Mouse (Mus musculus) heart, embryonic 13.5 days (tissue): Measurements from ENCODE around the gene Gm17606. TPM values are rescaled to one million over a fixed set of nuclear protein-coding genes. Genes with fewer than 3 reads are reported as not detected.

Experiments used
- ATAC-seq: fragments of 200-750 bp; cut with Nextera tagmentation; 2 replicates; pipeline ENCODE4 v1.8.0; 2017; ENCODE audit warnings: moderate TSS enrichment; ENCODE audit not compliant: insufficient number of reproducible peaks, low FRiP score, low TSS enrichment; ENCODE audit errors: extremely low read depth
- H3K27ac ChIP-seq: fragments of 300-500 bp; sonication (generic); replicated peaks from 2 replicates; pipeline ENCODE4 v1.5.1; 2015; ENCODE audit warnings: moderate library complexity, mild to moderate bottlenecking, inconsistent platforms
- H3K27me3 ChIP-seq: fragments of 300-500 bp; sonication (generic); replicated peaks from 2 replicates; pipeline ENCODE4 v1.6.1; 2015; ENCODE audit warnings: mild to moderate bottlenecking, inconsistent platforms
- H3K36me3 ChIP-seq: fragments of 300-500 bp; sonication (generic); 2 replicates; pipeline ENCODE4 v1.6.1; 2015; ENCODE audit warnings: mild to moderate bottlenecking, inconsistent platforms
- H3K4me1 ChIP-seq: fragments of 300-500 bp; sonication (generic); 2 replicates; pipeline ENCODE4 v1.6.1; 2015; ENCODE audit warnings: inconsistent platforms
- H3K4me2 ChIP-seq: fragments of 300-500 bp; sonication (generic); 2 replicates; pipeline ENCODE4 v1.6.1; 2015; ENCODE audit warnings: inconsistent platforms, mild to moderate bottlenecking, moderate library complexity
- H3K4me3 ChIP-seq: fragments of 300-500 bp; sonication (generic); 2 replicates; pipeline ENCODE4 v1.5.1; 2015; ENCODE audit warnings: moderate library complexity, mild to moderate bottlenecking, inconsistent platforms
- H3K9ac ChIP-seq: fragments of 300-500 bp; sonication (generic); 2 replicates; pipeline ENCODE4 v1.6.1; 2015; ENCODE audit warnings: inconsistent platforms, mild to moderate bottlenecking, moderate library complexity
- H3K9me3 ChIP-seq: fragments of 300-500 bp; sonication (generic); 2 replicates; pipeline ENCODE4 v1.6.1; 2016; ENCODE audit warnings: inconsistent platforms
- WGBS: fragments of 180-500 bp; shearing (Covaris S2); methylation state at CpG from one replicate; pipeline ENCODE4 v1.1.7; 2015; ENCODE audit warnings: mixed read lengths; 5-methylcytosine and 5-hydroxymethylcytosine counted together
- polyA plus RNA-seq: library from polyadenylated mRNA; unstranded; fragments of >200 nt; fragmentation: Nextera tagmentation; extraction: Ambion mirVana; gene quantifications from 2 replicates; pipeline ENCODE4 v1.2.1, GENCODE M21; 2015

Gene Gm17606
- polyA plus RNA-seq, 1 experiment from 2014 or later: not detected

- Histone ChIP-seq H3K9me3 (no peaks in the 10 kb centered on the region), H3K4me1 (0 out of 2 replicates have a peak, but pooled peaks cover 3% of the 10 kb centered on the region), H3K27ac (no peak overlapping the region), H3K4me2 (no peak overlapping the region), H3K36me3 (peaks cover 90% of the 10 kb centered on the region), H3K4me3 (no peak overlapping the region), H3K9ac (no peak overlapping the region), H3K27me3 (no peaks in the 10 kb centered on the region)
- 79% methylated on average over 4 of the region's 4 CpGs for WGBS
- no peak for ATAC-seq
These were observed 28.6 kb downstream of the Gm17606 start for GRCm38 (mm10) chr14:54669381-54669780.

- WGBS: 80% methylated on average over 2 of the region's 2 CpGs
- H3K27me3 ChIP-seq: no peaks in the 10 kb centered on the region
- ATAC-seq: no peak
- H3K36me3 ChIP-seq: peaks cover 86% of the 10 kb centered on the region
- 0 out of 2 replicates have a peak, but pooled peaks cover 3% of the 10 kb centered on the region for H3K4me1 ChIP-seq
- H3K4me3 ChIP-seq: no peak overlapping the region
- no peak overlapping the region for H3K4me2 ChIP-seq
- H3K9ac ChIP-seq: no peak overlapping the region
- no peaks in the 10 kb centered on the region for H3K9me3 ChIP-seq
- no peak overlapping the region for H3K27ac ChIP-seq
These were observed 33.6 kb downstream of the Gm17606 start for GRCm38 (mm10) chr14:54674317-54674716.

DNA sequence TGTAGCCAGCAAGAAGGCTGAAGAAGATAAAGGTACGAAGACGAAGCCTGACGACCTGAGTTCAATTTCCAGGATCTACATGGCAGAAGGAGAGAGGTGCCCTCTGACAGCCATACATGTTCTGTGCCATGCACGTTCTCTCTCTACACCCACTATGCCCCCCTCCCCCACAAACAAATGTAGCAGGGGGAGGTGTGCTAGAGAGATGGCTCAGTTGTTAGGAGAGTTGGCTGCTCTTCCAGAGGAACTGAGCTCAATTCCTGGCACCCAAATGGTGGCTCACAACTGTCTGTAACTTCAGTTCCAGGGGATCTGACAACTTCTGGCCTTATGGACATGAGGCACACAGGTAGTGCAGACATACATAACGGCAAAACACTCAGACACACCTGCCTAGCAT is 35.5 kb downstream of the Gm17606 start:
- ATAC-seq: no peak
- H3K27ac ChIP-seq: no peak overlapping the region
- H3K9ac ChIP-seq: no peak overlapping the region
- WGBS: 85% methylated on average over 5 of the region's 5 CpGs
- no peak overlapping the region for H3K4me3 ChIP-seq
- 0 out of 2 replicates have a peak, but pooled peaks cover 3% of the 10 kb centered on the region for H3K4me1 ChIP-seq
- H3K9me3 ChIP-seq: no peaks in the 10 kb centered on the region
- no peak overlapping the region for H3K4me2 ChIP-seq
- no peaks in the 10 kb centered on the region for H3K27me3 ChIP-seq
- peaks cover 89% of the 10 kb centered on the region for H3K36me3 ChIP-seq

GRCm38 (mm10) chr14:54678657-54679304 is 38.0 kb downstream of the Gm17606 start:
- H3K4me1 ChIP-seq: peaks cover 9% of the 10 kb centered on the region; the same call in 1 of the 2 replicates
- peaks cover 86% of the 10 kb centered on the region for H3K36me3 ChIP-seq
- 87% methylated on average over 16 of the region's 16 CpGs for WGBS
- H3K9ac ChIP-seq: no peak overlapping the region
- no peak overlapping the region for H3K4me3 ChIP-seq
- H3K27ac ChIP-seq: no peak overlapping the region
- ATAC-seq: no peak
- no peaks in the 10 kb centered on the region for H3K9me3 ChIP-seq
- H3K4me2 ChIP-seq: no peak overlapping the region
- no peaks in the 10 kb centered on the region for H3K27me3 ChIP-seq

DNA sequence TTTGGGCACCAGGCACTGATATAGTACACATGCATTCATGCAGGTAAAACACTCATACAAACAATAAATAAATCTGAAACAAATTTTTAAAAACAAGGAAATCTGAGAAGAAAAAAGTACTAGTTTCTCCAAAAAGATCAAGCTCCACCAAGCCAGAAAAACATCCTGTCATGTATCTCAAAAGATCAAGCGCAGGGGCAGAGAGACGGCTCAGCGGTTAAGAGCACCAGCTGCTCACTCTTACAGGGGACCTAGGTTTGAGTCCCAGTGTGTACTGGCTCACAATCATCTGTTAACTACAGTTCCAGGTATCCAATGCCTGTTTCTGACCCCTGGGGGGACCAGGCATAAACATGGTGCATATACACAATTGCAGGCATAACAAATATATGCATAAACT is 41.6 kb downstream of the Gm17606 start:
- no peak overlapping the region for H3K4me3 ChIP-seq
- peaks cover 20% of the 10 kb centered on the region for H3K4me1 ChIP-seq
- H3K27ac ChIP-seq: no peak overlapping the region
- no peaks in the 10 kb centered on the region for H3K9me3 ChIP-seq
- WGBS: 86% methylated on average over 3 of the region's 3 CpGs
- no peak for ATAC-seq
- H3K27me3 ChIP-seq: no peaks in the 10 kb centered on the region
- H3K36me3 ChIP-seq: peaks cover 59% of the 10 kb centered on the region
- H3K9ac ChIP-seq: no peak overlapping the region; the same call in 1 of the 2 replicates
- no peak overlapping the region for H3K4me2 ChIP-seq

GRCm38 (mm10) chr14:54685471-54685870 is 44.7 kb downstream of the Gm17606 start:
- WGBS: 9% methylated on average over 8 of the region's 8 CpGs

GRCm38 (mm10) chr14:54686063-54686521 is 45.3 kb downstream of the Gm17606 start, which contains the start of gene 1700123O20Rik:
TSS of gene 1700123O20Rik (plus strand) at chr14:54686216.
- peak within 1 kb of the TSS; percentile 85 for H3K4me2 ChIP-seq
- no peaks in the 10 kb centered on the region for H3K9me3 ChIP-seq
- H3K4me1 ChIP-seq: peaks cover 37% of the 10 kb centered on the region
- no peaks in the 10 kb centered on the region for H3K27me3 ChIP-seq
- peak within 1 kb of the TSS; percentile 97 for H3K9ac ChIP-seq
- ATAC-seq: peak; percentile 77
- peak within 1 kb of the TSS; percentile 98 for H3K27ac ChIP-seq
- under 1% methylated on average over 41 of the region's 41 CpGs for WGBS
- H3K4me3 ChIP-seq: peak within 1 kb of the TSS; percentile 86
- H3K36me3 ChIP-seq: peaks cover 52% of the 10 kb centered on the region

More at GRCm38 (mm10) chr14:54685471-54685870, 44.7 kb downstream of the Gm17606 start:
- H3K4me1 ChIP-seq: peaks cover 37% of the 10 kb centered on the region
- H3K9me3 ChIP-seq: no peaks in the 10 kb centered on the region
- ATAC-seq: no peak
- peaks cover 51% of the 10 kb centered on the region for H3K36me3 ChIP-seq
- peak overlapping the region; percentile 85 for H3K4me2 ChIP-seq
- no peaks in the 10 kb centered on the region for H3K27me3 ChIP-seq
- peak overlapping the region; percentile 86 for H3K4me3 ChIP-seq
- H3K27ac ChIP-seq: peak overlapping the region; percentile 98
- peak overlapping the region; percentile 97 for H3K9ac ChIP-seq

- peak within 1 kb of the TSS; percentile 98 for H3K27ac ChIP-seq
- peak; percentile 93 for ATAC-seq
- H3K36me3 ChIP-seq: peaks cover 49% of the 10 kb centered on the region
- H3K4me2 ChIP-seq: peak within 1 kb of the TSS; percentile 85
- H3K9ac ChIP-seq: peak within 1 kb of the TSS; percentile 97
- no peaks in the 10 kb centered on the region for H3K27me3 ChIP-seq
- H3K4me3 ChIP-seq: peak within 1 kb of the TSS; percentile 86
- under 1% methylated on average over 44 of the region's 44 CpGs for WGBS
- H3K9me3 ChIP-seq: no peaks in the 10 kb centered on the region
- peaks cover 37% of the 10 kb centered on the region for H3K4me1 ChIP-seq
These were observed 45.9 kb downstream of the Gm17606 start, which contains the start of gene Acin1 for GRCm38 (mm10) chr14:54686522-54687143. TSS of gene Acin1 (minus strand) at chr14:54686931.

GRCm38 (mm10) chr14:54687251-54687650 is 46.5 kb downstream of the Gm17606 start:
- Histone ChIP-seq H3K9me3 (no peaks in the 10 kb centered on the region), H3K4me1 (peaks cover 37% of the 10 kb centered on the region), H3K4me3 (peak overlapping the region; percentile 86), H3K9ac (peak overlapping the region; percentile 97), H3K27me3 (no peaks in the 10 kb centered on the region), H3K4me2 (peak overlapping the region; percentile 85), H3K36me3 (peaks cover 43% of the 10 kb centered on the region), H3K27ac (peak overlapping the region; percentile 98)
- no peak for ATAC-seq
- 7% methylated on average over 8 of the region's 8 CpGs for WGBS

DNA sequence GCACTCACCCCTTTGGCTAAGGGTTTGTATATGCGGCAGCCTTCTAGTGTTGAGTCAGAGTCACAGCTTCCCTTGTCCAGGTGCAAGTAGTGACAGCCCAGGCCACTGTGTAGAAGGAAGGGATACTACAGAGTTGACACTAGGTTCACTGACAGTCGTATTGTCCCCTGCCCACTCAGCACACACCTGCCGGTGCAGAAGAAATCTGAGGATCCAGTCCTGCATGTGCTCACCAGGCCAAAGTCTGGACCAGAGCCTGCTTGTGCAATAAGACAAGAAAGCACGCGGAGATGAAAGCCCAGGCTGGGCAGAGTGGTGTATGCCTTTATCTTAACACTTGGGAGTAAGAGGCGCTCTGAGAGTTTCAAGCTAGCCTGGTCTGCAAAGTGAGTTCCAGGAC is 54.3 kb downstream of the Gm17606 start:
- no peaks in the 10 kb centered on the region; the same call in 1 of the 2 replicates for H3K4me1 ChIP-seq
- no peak for ATAC-seq
- H3K36me3 ChIP-seq: peaks cover 28% of the 10 kb centered on the region
- WGBS: 48% methylated on average over 6 of the region's 6 CpGs
- no peak overlapping the region for H3K27ac ChIP-seq
- H3K9me3 ChIP-seq: no peaks in the 10 kb centered on the region
- H3K4me3 ChIP-seq: no peak overlapping the region
- H3K9ac ChIP-seq: no peak overlapping the region
- H3K4me2 ChIP-seq: no peak overlapping the region
- H3K27me3 ChIP-seq: peaks cover 5% of the 10 kb centered on the region; the same call in 1 of the 2 replicates

DNA sequence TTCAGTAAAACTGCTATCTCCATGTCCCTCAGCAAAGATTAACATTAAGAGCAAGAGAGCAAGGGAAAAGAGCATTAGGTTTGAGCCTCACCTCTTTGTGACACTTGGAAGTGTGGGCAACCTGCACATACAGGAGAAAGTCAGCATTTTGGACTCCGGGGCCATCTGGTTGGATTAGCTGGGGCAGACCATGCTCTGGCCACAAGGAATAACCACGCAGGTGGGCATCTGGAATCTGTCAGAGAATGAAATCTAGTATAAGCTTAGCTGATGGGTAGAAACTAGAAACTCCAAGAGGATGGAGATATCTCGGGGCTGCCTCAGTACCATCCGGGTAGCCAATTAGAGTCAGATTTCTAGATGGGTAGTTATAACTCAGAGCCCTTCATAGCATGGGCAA is 56.0 kb downstream of the Gm17606 start:
- WGBS: 80% methylated on average over 4 of the region's 4 CpGs
- Histone ChIP-seq H3K27me3 (peaks cover 9% of the 10 kb centered on the region; the same call in 1 of the 2 replicates), H3K9me3 (no peaks in the 10 kb centered on the region), H3K4me1 (peaks cover 8% of the 10 kb centered on the region), H3K9ac (no peak overlapping the region), H3K4me2 (no peak overlapping the region), H3K36me3 (peaks cover 17% of the 10 kb centered on the region; the same call in 1 of the 2 replicates), H3K4me3 (no peak overlapping the region), H3K27ac (no peak overlapping the region)
- ATAC-seq: no peak
